Mouse (Mus musculus): ENCODE results near the gene Ddx23.

GRCm38 (mm10) chr15:98675634-98676250 lies 13.0 kb upstream of the Ddx23 start:
- TF ChIP-seq CTCF (IDR thresholded peaks at IDR 0.05; ENCODE audit: extremely low read depth, insufficient read depth, low read length) = no peak
- TF ChIP-seq POLR2A (IDR thresholded peaks at IDR 0.05; ENCODE audit: extremely low read depth, insufficient read depth, low read length) = no peak
